Mouse (Mus musculus): ENCODE measurements around the gene Bmpr2.
"Not testable (repeated sequence)": the region's sequence is repeated elsewhere in the genome, so short reads cannot be mapped to it uniquely, and the experiment has no call there.

Bmpr2 gene

GRCm38 (mm10) chr1:59763164-59763768 lies at the start of gene Bmpr2:
TSS of gene Bmpr2 (plus strand) at chr1:59763400.
- DNase-seq (ENCODE audit: low spot score), result peak; percentile 93

- DNase-seq (ENCODE audit: low spot score), result peak; percentile 45
Observed at GRCm38 (mm10) chr1:59719900-59720299, 43.3 kb upstream of the Bmpr2 start.

GRCm38 (mm10) chr1:59725661-59726060 lies 37.5 kb upstream of the Bmpr2 start:
- no peak for DNase-seq (ENCODE audit: low spot score)

- no peak for DNase-seq (ENCODE audit: low spot score)
Observed at GRCm38 (mm10) chr1:59730106-59730505, 33.1 kb upstream of the Bmpr2 start.

GRCm38 (mm10) chr1:59730737-59731136 lies 32.5 kb upstream of the Bmpr2 start:
- no peak for DNase-seq (ENCODE audit: low spot score)

GRCm38 (mm10) chr1:59734076-59734475 lies 29.1 kb upstream of the Bmpr2 start:
- peak; percentile 39 for DNase-seq (ENCODE audit: low spot score)

- no peak for DNase-seq (ENCODE audit: low spot score)
Observed at GRCm38 (mm10) chr1:59738768-59739414, 24.3 kb upstream of the Bmpr2 start.

GRCm38 (mm10) chr1:59739577-59740354 lies 23.4 kb upstream of the Bmpr2 start:
- DNase-seq (ENCODE audit: low spot score), result peak; percentile 57

- DNase-seq (ENCODE audit: low spot score), result peak; percentile 56
Observed at GRCm38 (mm10) chr1:59749047-59749446, 14.2 kb upstream of the Bmpr2 start.

GRCm38 (mm10) chr1:59749724-59750123 lies 13.5 kb upstream of the Bmpr2 start:
- DNase-seq (ENCODE audit: low spot score), result not testable (repeated sequence)

GRCm38 (mm10) chr1:59755298-59755697 lies 7.9 kb upstream of the Bmpr2 start:
- DNase-seq (ENCODE audit: low spot score), result no peak

GRCm38 (mm10) chr1:59758325-59758724 lies 4.9 kb upstream of the Bmpr2 start:
- DNase-seq (ENCODE audit: low spot score), result no peak

GRCm38 (mm10) chr1:59762208-59762607 lies 992 bp upstream of the Bmpr2 start:
- peak; percentile 40 for DNase-seq (ENCODE audit: low spot score)

GRCm38 (mm10) chr1:59762651-59763163 lies 493 bp upstream of the Bmpr2 start:
- peak; percentile 29 for DNase-seq (ENCODE audit: low spot score)

- DNase-seq (ENCODE audit: low spot score), result peak; percentile 43
Observed at GRCm38 (mm10) chr1:59763781-59764251, 616 bp downstream of the Bmpr2 start.

GRCm38 (mm10) chr1:59764407-59764971 lies 1.3 kb downstream of the Bmpr2 start:
- peak; percentile 69 for DNase-seq (ENCODE audit: low spot score)

- peak; percentile 23 for DNase-seq (ENCODE audit: low spot score)
Observed at GRCm38 (mm10) chr1:59765279-59765678, 2.1 kb downstream of the Bmpr2 start.

GRCm38 (mm10) chr1:59766626-59767025 lies 3.4 kb downstream of the Bmpr2 start:
- no peak for DNase-seq (ENCODE audit: low spot score)

GRCm38 (mm10) chr1:59771871-59772270 lies 8.7 kb downstream of the Bmpr2 start:
- DNase-seq (ENCODE audit: low spot score), result peak; percentile 22

GRCm38 (mm10) chr1:59781080-59781479 lies 17.9 kb downstream of the Bmpr2 start:
- no peak for DNase-seq (ENCODE audit: low spot score)

- no peak for DNase-seq (ENCODE audit: low spot score)
Observed at GRCm38 (mm10) chr1:59788975-59789374, 25.8 kb downstream of the Bmpr2 start.

GRCm38 (mm10) chr1:59789741-59790140 lies 26.5 kb downstream of the Bmpr2 start:
- no peak for DNase-seq (ENCODE audit: low spot score)
